Mouse (Mus musculus): ENCODE measurements around the gene Limch1.

Gene Limch1

DNA sequence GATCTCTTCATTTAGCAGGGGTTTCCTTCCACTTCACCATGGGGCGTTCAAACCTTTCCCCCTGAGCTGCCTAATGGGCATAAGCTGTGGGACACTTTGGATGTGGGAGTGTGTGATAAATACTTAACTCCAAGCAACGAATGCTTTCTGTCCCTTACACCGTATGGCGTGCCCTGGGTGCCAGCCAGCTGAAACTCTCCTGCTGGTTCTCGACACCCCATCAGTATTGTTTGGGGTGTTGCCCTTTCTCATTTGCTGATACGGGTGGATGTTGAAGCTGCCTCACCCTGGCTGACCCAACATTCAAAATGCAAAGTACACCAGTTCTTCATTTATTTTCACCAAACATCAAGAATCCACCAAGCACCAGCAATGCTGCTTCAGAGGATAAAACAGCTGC is 168.2 kb downstream of the Limch1 start:
- DNase-seq (ENCODE audit: extremely low read depth, low read depth, low spot score), result no peak

DNA sequence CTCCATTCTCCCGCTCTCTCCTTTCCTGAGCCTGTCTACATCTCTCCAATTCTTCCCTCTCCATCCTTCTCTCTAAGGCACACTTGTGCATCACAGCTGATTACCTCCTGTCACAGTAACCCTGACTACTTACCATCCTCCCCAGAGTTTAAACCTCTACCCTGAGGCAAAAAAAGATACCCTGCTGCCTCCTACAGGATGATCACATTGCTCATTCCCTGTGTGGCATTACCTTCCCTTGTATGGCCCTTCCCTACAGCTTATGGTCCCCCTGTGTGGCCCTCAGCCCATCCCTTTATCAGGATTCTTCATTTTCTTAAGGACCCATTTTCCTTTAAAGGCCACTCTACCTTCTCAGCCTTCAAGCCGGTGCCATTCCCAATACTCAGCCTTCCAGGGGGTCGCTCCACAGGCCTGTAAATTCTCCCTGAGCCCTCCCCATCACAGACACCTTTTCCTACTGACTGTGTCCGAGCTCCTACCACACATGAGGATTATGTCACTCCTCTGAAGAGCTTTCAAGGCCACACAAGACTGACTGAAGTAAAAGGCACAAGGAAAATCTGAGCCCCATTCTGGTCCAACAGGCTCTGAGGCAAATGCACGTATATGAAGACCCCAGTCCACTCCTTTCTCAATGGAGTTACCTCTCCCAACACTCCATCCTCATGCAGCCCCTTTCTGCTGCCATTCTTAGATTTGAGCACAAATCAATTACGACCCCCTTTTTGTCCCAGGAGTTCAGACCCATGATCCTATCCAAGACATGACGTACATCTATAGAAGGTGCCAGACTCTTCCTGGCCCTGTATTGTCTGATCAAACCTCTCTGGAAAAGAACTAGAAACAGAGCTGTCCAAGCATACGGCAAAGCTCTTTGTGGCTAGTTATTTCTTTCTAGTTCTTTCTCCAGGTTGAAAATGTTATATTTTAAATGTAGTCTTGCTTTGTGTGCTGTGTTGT is 172.0 kb downstream of the Limch1 start:
- no peak for DNase-seq (ENCODE audit: extremely low read depth, low read depth, low spot score)

DNA sequence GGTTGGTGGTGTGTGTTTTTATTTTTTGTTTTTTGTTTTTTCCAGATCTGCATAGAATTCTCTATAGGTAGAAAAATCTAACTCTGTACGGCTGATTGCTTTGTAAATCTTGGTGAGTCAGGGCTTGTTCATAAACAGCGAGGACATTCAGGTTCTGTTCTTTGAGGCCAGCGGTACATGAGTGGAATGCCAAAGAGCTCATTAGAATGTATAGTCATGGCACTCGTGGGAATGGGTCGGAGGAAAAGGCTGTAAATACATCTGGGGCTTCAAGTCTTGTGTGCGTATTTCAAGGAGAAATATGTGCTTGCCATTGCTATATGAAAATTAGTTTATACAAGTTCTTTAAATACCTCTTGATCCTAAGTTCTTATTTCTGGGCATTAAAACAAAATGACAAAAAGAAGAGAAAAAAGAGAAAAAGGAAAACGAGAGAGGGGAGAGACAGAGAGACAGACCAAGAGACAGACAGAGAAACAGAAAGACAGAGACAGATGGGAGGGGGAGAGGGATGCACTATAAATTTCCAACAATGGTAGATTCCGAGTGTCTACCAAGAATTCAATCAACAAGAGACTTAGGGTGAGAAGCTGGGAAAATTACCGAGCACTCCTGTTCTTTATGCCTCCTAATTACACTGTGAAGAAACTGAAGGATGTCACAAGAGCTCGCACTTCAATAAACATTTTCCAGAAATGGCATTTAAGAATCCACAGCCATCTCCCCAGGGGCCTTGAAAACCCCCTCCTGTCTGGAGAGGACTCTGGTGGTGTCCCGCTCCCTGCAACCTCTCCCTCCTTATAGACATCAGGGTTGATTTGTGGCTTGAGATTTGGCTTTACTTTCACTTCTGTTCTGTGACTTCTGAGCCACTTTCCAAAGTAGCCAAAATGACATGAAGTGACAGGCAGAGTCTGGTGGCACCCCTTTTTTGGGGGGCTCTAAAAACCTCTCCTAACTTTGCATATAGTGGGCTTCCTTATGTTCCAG is 173.0 kb downstream of the Limch1 start:
- no peak for DNase-seq (ENCODE audit: extremely low read depth, low read depth, low spot score)

DNA sequence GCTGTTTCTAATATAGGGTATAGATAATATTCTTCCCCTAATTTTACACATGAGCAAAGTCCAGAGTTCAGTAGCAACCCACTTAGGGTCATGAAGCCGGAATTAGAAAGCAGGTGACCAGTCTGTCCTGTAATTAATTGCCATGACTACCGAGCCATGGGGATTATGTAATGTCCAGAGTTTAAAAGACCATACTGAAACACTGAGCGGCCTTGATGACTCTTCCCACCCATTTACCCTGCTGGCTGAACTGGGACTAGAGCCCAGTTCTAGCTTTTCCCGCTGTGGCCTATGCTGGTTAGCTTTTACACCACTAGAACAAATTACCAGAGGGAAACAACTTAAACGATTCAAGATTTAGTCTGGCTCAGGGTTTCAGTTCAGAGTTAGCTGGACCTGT is 177.0 kb downstream of the Limch1 start:
- no peak for DNase-seq (ENCODE audit: extremely low read depth, low read depth, low spot score)

DNA sequence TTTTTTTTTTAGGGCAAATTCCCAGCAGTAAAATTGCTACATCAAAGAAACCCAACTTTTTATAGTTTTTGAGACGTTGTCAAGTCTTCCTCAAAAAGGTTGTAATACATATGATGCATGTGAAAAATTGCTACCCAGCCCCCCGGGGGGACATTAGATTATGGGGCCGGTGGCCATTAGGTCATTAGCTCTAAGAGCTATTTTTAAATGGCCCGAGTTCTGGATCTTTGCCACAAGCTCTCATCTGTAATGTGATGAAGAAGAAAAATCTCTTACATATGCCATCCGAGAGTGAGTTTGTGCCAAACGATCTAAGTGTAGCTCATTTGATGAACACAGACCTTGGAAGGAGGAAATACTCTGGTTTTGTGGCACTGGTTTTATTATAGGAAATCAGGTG is 183.7 kb downstream of the Limch1 start:
- DNase-seq (ENCODE audit: extremely low read depth, low read depth, low spot score), result no peak

DNA sequence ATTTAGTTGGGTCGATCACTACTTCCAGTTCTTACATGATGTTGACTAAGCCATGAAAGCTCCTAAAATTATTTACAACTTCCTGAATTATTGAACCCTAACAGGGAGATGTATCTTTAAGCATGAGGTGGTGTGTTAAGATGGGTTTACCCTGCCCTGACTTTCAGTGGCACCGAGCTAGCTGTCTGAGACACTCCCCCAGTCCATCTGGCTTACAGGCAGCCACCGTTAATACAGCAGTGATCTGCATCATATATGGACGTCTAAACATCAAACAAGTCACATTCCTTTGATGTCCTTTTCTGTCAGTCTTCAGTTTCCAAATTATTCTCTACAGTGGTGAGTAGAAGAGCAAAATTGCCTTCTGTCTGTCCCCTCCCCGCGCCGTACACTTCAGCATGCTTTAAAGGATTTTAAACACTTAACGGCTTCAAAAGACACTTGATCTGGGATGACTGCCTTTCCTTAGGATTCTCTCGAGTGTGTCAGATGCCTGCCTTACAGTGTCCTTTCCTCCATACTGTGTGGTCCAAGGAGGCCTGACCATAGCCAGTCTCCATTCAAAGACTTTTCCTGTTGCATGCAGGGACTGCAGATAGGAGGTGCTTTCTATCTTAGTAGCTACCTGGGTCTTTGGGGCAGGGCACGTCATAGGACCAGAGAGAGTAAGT is 187.6 kb downstream of the Limch1 start:
- DNase-seq (ENCODE audit: extremely low read depth, low read depth, low spot score), result no peak

DNA sequence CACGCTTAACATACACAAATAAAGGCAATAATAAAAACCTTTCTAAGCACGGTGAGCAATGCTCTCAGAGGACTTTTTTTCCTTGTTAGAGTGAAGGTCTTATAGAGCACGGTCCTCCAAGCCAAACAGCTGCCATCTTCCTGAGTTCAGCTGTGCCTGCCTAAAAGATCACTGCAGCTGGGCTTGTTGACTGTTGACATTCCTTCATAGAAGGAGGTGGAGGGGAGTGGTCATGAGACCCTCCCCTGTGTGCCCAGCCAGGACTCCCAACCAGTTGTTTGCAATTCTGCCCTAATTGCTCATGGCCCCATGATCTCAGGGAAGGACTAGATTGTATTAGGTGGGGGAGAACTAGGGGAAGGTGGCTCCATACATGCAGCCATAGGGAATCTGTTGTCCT is 189.0 kb downstream of the Limch1 start:
- no peak for DNase-seq (ENCODE audit: extremely low read depth, low read depth, low spot score)

DNA sequence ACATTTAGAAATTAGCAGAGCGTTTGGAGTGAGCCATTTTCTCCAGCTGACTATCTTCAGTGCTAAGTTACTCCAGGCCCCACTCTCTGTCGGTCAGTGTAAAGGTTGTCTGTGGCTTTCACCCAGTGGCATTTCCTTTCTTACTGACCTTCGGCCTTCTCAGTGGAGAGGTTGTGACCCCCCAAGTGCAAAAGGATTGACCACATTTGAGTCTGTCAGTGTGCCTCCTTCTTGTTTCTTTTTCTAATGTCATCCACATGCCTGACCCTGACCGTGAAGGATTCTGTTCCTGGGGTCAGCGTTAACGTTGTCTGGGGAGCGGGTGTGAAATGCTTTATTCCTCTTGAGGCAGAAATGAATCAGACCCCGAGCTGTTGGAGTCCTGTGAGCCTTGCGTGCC is 191.7 kb downstream of the Limch1 start:
- DNase-seq (ENCODE audit: extremely low read depth, low read depth, low spot score), result no peak

DNA sequence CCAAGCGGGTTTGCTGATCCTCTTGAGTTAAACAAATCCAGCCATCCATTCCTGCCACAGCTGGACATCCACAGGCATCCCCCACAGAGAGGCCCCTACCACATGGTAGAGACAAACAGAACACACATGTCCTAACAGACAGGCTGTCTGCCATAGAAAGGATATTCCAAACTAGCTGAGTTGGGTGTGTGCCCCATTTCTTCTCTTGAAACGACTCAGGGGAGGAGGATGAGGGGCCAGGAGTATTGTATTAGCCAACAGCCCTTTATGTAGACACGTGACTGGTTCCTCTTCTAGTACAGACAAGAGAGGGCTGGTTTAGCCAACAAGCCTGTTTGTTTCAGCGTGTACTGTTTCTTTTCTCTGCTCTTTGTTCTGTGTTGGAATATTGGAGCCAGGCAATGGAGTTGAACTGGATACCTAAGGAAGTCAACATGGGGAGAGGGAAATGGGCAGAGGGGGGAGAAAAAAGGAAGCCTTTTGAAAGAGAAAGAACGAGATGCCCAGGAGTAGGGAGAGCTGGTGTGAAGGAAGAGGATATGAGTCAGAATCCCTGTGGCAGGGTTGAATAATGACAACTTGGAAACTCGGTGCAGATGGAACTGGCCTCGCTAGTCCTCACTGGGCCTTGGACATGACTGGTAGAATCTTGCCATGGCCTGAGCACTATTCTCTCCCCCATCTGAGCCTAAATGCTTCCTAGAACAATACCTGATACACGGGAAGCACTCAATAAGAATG is 196.3 kb downstream of the Limch1 start:
- no peak for DNase-seq (ENCODE audit: extremely low read depth, low read depth, low spot score)

DNA sequence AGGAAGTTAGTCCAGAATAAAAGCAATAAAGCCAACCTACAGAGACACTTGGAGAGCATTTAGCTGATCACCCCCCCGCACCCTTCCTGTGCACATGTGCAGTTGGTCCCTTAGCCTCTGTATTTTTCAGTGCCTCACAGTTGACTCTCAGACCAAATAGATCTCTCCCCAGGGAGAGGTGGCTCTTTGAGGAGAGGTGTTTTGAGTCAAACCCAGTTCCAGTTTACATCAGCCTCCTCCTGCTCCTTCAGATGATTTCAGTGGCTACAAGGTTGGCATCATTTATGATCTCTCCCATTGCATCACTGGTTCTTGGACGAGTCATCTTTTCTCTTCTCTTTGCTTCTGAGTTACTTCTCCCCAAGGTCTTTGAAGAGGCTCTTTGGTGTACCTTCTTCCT is 197.3 kb downstream of the Limch1 start:
- no peak for DNase-seq (ENCODE audit: extremely low read depth, low read depth, low spot score)

DNA sequence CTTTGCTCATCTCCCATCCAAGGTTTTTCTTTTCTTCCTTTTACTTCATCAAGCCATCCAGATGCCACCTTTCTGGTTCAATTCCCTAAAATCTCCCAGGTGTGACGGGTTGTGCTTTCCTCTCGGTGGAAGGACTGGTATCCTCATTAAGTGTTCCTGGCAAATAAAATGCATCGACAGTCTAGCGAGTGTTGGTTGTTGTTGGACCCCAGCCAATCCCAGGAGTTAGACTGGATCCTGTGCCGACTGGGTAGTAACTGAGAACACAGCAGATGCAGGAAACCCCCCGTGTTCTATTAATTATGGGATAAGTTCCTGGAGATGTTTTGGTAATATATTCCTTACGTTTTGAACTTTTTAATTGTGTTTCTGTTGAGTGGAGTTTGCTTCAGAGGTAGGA is 197.9 kb downstream of the Limch1 start:
- no peak for DNase-seq (ENCODE audit: extremely low read depth, low read depth, low spot score)

DNA sequence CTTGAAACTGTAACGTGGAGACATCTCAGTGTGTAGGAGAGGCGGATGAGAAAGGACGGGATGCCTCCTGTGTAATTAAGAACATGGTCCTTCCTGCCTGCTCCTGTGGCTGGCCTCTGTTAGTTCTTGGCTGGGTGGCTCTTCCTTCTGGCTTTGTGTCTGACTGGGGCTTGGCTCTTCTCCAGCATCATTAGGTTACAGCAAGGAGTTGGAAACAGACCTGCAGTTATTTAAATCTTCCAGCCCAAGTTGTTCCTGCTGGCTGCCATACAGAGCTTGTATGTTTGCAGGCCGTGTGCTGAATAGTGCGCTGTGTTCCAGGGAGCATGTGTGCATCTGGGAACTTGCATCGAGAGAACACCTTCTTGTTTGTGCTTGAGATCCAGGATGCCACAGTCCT is 202.3 kb downstream of the Limch1 start:
- no peak for DNase-seq (ENCODE audit: extremely low read depth, low read depth, low spot score)

DNA sequence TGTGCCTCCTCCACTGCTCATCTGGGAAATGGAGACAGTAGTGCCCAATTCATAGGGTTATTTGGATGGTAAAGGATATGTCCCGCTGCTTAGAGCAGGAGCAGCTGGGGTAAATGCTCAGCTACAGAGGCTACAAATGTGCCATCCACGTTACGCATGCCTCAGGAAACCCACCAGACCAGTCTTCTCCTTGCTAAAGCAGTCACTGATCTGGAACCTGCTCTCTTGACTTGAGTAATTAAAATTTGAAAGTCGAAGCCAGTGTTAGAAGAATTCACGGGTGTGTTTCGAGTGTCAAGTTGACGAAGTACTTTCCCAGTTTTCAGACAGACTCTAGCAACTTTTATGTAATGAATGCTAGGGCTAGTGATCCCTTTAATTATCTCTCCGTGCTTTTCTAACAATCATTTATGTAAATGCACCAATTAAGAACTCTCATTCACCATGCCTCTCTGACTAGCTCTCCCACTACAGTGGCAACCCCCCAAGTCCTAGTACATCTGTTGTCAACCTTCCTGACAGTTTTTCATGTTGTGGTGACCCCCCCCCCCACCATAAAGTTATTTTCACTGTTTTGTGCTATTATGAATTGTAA is 203.6 kb downstream of the Limch1 start:
- no peak for DNase-seq (ENCODE audit: extremely low read depth, low read depth, low spot score)

DNA sequence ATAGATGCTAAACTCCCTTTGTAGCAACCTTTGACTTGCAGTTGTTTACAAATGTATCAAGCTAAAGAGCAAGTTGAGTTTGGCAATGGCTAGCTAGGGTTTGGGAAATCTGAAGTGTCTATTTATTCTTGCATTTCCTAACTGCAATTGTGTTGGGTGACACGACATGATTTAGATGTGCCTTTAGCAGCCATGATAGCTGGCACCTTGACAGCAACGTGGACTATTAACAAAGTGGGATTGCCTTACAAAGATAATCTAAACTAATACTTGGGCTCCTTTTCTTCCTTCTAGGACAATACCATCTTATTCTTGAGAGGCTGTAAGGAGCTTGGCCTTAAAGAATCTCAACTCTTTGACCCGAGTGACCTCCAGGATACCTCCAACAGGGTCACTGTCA is 207.7 kb downstream of the Limch1 start:
- no peak for DNase-seq (ENCODE audit: extremely low read depth, low read depth, low spot score)

DNA sequence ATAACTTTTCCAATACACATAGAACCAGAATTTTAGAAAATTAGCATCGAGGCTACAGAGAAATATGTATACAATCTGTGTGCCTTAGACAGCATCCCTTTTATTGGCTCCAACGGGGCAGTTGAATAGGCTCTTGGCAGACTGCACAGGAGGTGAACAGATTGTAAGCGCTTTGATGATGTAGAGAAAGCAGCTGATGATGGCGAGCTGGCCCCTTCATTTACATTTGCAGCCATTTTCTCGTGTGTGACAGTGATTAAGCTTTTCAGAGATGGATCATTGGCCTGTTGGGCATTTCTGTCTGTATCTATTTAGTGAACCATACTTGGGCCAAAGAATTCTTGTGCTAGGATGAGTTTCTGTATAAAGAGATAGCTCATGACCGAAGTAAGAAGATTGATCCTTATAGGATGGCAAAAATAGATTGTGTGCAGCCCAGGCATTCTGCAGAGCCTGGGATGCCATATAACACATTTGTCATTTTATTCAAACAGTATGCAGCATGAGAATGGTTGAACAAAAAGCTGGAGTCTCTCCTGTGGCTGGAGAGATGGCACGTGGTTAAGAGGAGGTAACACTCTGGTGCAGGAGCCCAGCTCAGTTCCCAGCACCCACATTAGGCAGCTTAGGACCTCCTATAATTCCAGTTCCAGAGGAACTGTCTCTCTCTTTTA is 208.5 kb downstream of the Limch1 start:
- no peak for DNase-seq (ENCODE audit: extremely low read depth, low read depth, low spot score)

DNA sequence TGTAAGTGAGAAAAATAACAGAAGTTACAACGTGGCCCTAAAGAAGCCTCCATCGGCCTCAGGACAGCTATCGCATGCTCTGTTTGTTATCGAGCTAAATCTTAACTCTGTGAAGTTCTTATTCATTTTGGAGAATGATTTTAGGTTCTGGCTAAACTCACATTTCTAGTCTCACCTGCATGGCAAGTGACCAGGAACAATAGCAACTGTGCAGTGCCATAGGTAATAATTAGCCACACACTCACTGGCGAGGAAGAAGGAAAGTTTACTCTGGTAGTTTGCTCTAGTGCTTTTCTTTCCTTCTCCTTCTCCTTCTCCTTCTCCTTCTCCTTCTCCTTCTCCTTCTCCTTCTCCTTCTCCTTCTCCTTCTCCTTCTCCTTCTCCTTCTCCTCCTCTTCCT is 209.6 kb downstream of the Limch1 start:
- no peak for DNase-seq (ENCODE audit: extremely low read depth, low read depth, low spot score)

DNA sequence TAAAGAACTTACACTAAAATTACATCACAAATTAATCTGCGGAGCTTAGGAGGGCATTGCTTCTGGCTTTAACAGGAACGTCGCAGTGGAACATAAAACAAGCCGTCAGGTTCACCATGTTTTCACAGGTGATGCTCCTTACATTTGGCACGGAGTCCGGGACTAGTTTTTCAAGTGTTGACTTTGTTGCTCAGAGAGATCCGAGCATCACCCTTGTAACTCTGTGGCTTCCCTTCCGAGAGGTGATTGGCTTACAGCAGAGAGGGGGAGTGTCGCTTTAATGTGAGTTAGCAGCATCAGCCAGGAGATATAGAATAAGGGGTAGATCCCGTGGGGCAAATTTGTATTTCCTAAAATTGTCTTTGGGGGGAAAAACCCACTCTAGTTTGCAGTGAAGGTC is 212.0 kb downstream of the Limch1 start:
- DNase-seq (ENCODE audit: extremely low read depth, low read depth, low spot score), result no peak

DNA sequence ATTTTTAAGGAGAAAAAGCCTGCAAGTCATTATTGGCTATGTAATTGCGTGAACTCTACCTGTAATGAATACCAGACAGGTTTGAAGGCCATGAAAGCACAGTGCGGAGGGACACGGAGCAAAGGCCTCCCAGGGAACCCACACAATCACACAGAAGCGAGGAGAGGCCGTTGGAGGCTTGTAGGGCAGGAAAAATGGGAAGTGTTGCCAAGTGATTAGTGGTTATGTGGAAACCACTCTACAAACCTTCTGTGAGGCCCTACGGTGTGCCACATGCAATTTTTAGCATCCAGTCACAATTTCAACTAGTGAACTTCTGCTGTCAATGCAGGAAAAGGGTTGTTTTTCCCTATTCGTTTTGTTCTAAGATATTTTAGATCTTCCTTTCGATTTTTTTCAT is 212.5 kb downstream of the Limch1 start:
- DNase-seq (ENCODE audit: extremely low read depth, low read depth, low spot score), result no peak

DNA sequence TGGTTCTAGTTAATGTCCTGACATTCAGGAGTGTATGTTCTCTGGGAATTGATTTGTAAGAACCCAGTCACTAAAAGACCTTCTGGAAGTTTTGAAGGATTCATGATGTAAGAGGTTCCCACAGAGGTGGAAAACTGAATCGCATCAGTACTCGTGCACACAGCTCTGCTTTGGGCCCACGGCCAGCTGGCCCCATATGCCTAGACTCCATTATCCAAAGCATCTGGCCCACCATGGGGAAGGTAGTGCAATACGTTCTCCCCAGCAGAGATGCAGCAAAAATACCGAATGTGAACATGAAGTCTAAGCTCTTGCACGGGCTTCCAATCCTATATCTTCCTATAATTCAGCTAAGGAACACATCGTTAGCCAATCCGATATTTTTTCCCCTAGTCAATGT is 214.3 kb downstream of the Limch1 start:
- no peak for DNase-seq (ENCODE audit: extremely low read depth, low read depth, low spot score)

DNA sequence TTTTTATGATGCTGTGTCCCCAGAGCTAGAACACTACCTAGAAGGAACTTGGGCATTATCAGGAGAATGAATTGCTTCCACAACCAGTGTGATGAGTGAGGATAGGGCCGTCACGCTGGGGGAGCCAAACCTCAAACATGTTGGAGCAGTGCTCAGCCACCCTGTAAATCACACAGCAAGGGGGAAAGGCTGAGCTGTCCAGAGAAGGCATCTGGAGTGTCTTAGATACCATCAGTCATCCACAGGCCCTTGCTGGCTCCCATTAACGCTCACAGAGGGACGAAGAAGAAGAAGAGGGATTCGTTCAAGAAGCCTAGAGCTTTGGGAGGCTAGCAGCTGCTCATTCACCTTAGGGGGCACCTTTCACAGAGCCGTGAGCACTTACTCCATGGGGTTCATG is 219.8 kb downstream of the Limch1 start:
- DNase-seq (ENCODE audit: extremely low read depth, low read depth, low spot score), result no peak
